ENCODE assay signal across 22 mouse cellular contexts in the genomic region with DNA sequence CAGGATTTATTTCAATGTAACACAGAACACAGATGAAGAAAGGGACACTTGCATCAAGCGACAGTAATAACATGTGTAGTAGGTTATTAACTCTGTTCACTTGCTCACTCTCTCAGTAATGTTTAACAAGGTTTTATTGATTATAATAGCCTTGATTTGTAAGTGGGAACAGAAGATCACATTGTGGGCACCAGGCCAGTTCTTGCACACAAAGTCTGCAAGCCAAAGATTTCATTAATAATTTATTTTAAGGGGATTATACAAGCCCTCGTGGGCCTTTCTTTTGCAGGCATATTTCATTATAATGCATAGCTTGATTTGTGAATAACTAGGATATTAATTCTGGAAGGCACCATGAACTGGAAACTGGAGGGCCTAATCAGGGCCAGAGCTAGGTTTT.
A peak's percentile ranks its signal among the peaks of the same experiment; 100 is the strongest.
DNase-seq lines count a peak whose midpoint lies in the region; ATAC-seq and TF ChIP-seq lines count a peak whose summit lies in the region.
"Had no signal": no experiment of that assay in that cellular context is flagged by ENCODE, and none has a peak within 500 bp of the region (broad histone marks: within the 10 kb centered on the region; RNA-seq: fewer than 3 reads in every experiment).

No protein-coding gene starts in this region.

- no peak overlapping the region for H3K4me3 ChIP-seq in liver, postnatal 0 days (ENCODE audit: low read depth, low read length)
- no peak overlapping the region for H3K4me3 ChIP-seq in liver, embryonic 12.5 days
- H3K4me3 ChIP-seq in intestine, embryonic 15.5 days (replicated peaks), result no peak overlapping the region
- H3K4me3 ChIP-seq: embryonic facial prominence, embryonic 13.5 days; erythroblast, embryonic 14.5 days; forebrain, embryonic 12.5 days; heart, embryonic 15.5 days; hindbrain, embryonic 15.5 days; limb, embryonic 10.5 days; liver, embryonic 13.5 days; lung, embryonic 15.5 days; megakaryocyte, embryonic 14.5 days had no signal

- TF ChIP-seq EP300 in liver, postnatal 0 days (IDR thresholded peaks at IDR 0.05; ENCODE audit: low read depth), result peak; percentile 82

- no peaks in the 10 kb centered on the region for H3K36me3 ChIP-seq in liver, postnatal 0 days (replicated peaks; ENCODE audit: insufficient read depth, low read length)
- no peaks in the 10 kb centered on the region for H3K36me3 ChIP-seq in liver, embryonic 12.5 days
- H3K36me3 ChIP-seq in intestine, embryonic 15.5 days, result no peaks in the 10 kb centered on the region
- H3K36me3 ChIP-seq: embryonic facial prominence, embryonic 13.5 days; forebrain, embryonic 12.5 days; heart, embryonic 15.5 days; hindbrain, embryonic 15.5 days; limb, embryonic 10.5 days; liver, embryonic 13.5 days; lung, embryonic 15.5 days had no signal

- no peak for TF ChIP-seq CTCF in liver, postnatal 0 days (IDR thresholded peaks at IDR 0.05; ENCODE audit: low read depth)

- no peaks in the 10 kb centered on the region for H3K27me3 ChIP-seq in liver, postnatal 0 days (ENCODE audit: insufficient read depth, low read length)
- H3K27me3 ChIP-seq in liver, embryonic 12.5 days (replicated peaks), result no peaks in the 10 kb centered on the region
- no peaks in the 10 kb centered on the region for H3K27me3 ChIP-seq in intestine, embryonic 15.5 days (replicated peaks)
- H3K27me3 ChIP-seq: embryonic facial prominence, embryonic 13.5 days; liver, embryonic 13.5 days; lung, embryonic 15.5 days had no signal

- peak; percentile 90 for ATAC-seq in liver, postnatal 0 days
- ATAC-seq in liver, embryonic 12.5 days, result no peak
- ATAC-seq in intestine, embryonic 15.5 days, result peak; percentile 78
- no peak for ATAC-seq in granulocyte monocyte progenitor cell, adult 5-6 weeks (replicated peaks; ENCODE audit: poor library complexity, severe bottlenecking)

- peak overlapping the region; percentile 69 for H3K27ac ChIP-seq in liver, postnatal 0 days (ENCODE audit: low read depth)
- no peak overlapping the region for H3K27ac ChIP-seq in liver, embryonic 12.5 days
- H3K27ac ChIP-seq in intestine, embryonic 15.5 days, result no peak overlapping the region
- H3K27ac ChIP-seq: embryonic facial prominence, embryonic 13.5 days; forebrain, embryonic 12.5 days; heart, embryonic 15.5 days; hindbrain, embryonic 15.5 days; limb, embryonic 10.5 days; liver, embryonic 13.5 days; lung, embryonic 15.5 days had no signal

- 52% methylated on average over 2 of the region's 2 CpGs for WGBS in liver, postnatal 0 days (ENCODE audit: insufficient replicate concordance)
- WGBS in liver, embryonic 12.5 days (ENCODE audit: insufficient replicate concordance), result 51% methylated on average over 2 of the region's 2 CpGs
- WGBS in intestine, embryonic 15.5 days, result 36% methylated on average over 2 of the region's 2 CpGs

- no peak overlapping the region for H3K4me2 ChIP-seq in liver, postnatal 0 days (ENCODE audit: low read depth, low read length)
- no peak overlapping the region for H3K4me2 ChIP-seq in liver, embryonic 12.5 days
- H3K4me2 ChIP-seq in intestine, embryonic 15.5 days (replicated peaks), result no peak overlapping the region
- H3K4me2 ChIP-seq: embryonic facial prominence, embryonic 13.5 days; forebrain, embryonic 12.5 days; heart, embryonic 15.5 days; hindbrain, embryonic 15.5 days; liver, embryonic 13.5 days; lung, embryonic 15.5 days had no signal

- peaks cover 13% of the 10 kb centered on the region for H3K4me1 ChIP-seq in liver, postnatal 0 days (ENCODE audit: insufficient read depth)
- H3K4me1 ChIP-seq in liver, embryonic 12.5 days, result no peaks in the 10 kb centered on the region; the same call in 1 of the 2 replicates
- H3K4me1 ChIP-seq in intestine, embryonic 15.5 days (replicated peaks), result peaks cover 4% of the 10 kb centered on the region; the same call in 1 of the 2 replicates
- H3K4me1 ChIP-seq: heart, embryonic 15.5 days; liver, embryonic 13.5 days had no signal

- H3K9me3 ChIP-seq in liver, postnatal 0 days (ENCODE audit: low read length), result no peaks in the 10 kb centered on the region
- no peaks in the 10 kb centered on the region for H3K9me3 ChIP-seq in liver, embryonic 12.5 days (replicated peaks)
- no peaks in the 10 kb centered on the region for H3K9me3 ChIP-seq in intestine, embryonic 15.5 days
- H3K9me3 ChIP-seq: embryonic facial prominence, embryonic 13.5 days; forebrain, embryonic 12.5 days; heart, embryonic 15.5 days; hindbrain, embryonic 15.5 days; limb, embryonic 10.5 days; liver, embryonic 13.5 days; lung, embryonic 15.5 days; megakaryocyte, embryonic 14.5 days had no signal

- DNase-seq in liver, postnatal 0 days, result peak; percentile 74
- peak; percentile 56 to 63 for DNase-seq in kidney, adult 8-10 months
- DNase-seq in kidney, postnatal 36 days, result peak; percentile 68 to 72
- no peak for DNase-seq in spleen, postnatal 4 days (ENCODE audit: low spot score in 2 of 2)
- DNase-seq: adrenal gland, adult 2 months; cerebellum, adult 2 months; cerebellum, postnatal 25 days; gastrocnemius, postnatal 36 days; heart, postnatal 36 days; liver, embryonic 13.5 days; lung, postnatal 36 days had no signal

- no peak overlapping the region for H3K9ac ChIP-seq in liver, postnatal 0 days (replicated peaks)
- H3K9ac ChIP-seq in liver, embryonic 12.5 days, result no peak overlapping the region
- no peak overlapping the region for H3K9ac ChIP-seq in intestine, embryonic 15.5 days
- H3K9ac ChIP-seq: embryonic facial prominence, embryonic 13.5 days; forebrain, embryonic 12.5 days; heart, embryonic 15.5 days; hindbrain, embryonic 15.5 days; liver, embryonic 13.5 days; lung, embryonic 15.5 days had no signal

Comparison
In these comparisons a context has a peak if more than half of its experiments do, and no peak if none do; other contexts are left out.
1. ATAC-seq: peak in liver, postnatal 0 days (single experiment) and intestine, embryonic 15.5 days (single experiment); none in liver, embryonic 12.5 days (single experiment) and granulocyte monocyte progenitor cell, adult 5-6 weeks (single experiment).
2. DNase-seq: peak in liver, postnatal 0 days (single experiment), kidney, adult 8-10 months (2 of 2) and kidney, postnatal 36 days (2 of 2); none in spleen, postnatal 4 days (0 of 2).